Mouse (Mus musculus): ENCODE measurements around the gene Med24.

Gene Med24

GRCm38 (mm10) chr11:98717904-98718303, 11.3 kb downstream of the Med24 start:
- DNase-seq = peak; percentile 92

GRCm38 (mm10) chr11:98715946-98716345, 13.3 kb downstream of the Med24 start:
- no peak for DNase-seq

- no peak for DNase-seq
Measured at GRCm38 (mm10) chr11:98713703-98714102, 15.5 kb downstream of the Med24 start.

- peak; percentile 52 for DNase-seq
Measured at GRCm38 (mm10) chr11:98712009-98712408, 17.2 kb downstream of the Med24 start.

DNA sequence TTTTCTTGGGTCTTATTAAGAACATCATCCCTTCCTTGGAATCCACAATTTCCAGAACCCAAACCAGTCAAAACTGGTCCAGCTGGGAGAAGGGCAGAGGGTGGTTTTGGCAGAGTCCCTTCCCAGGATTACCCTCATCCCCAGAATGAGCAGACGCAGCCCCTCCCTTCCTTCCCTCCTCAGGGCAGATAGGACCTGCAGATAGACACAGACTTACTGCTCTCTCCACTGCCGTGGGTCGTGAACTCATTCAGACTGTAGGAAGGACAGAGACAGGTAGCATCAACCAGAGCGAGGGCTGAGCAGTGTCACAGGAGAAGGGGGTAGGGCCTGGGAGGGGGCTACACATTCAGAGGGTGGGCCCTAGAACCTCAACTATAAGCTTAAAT, 18.2 kb downstream of the Med24 start:
- DNase-seq = no peak

DNA sequence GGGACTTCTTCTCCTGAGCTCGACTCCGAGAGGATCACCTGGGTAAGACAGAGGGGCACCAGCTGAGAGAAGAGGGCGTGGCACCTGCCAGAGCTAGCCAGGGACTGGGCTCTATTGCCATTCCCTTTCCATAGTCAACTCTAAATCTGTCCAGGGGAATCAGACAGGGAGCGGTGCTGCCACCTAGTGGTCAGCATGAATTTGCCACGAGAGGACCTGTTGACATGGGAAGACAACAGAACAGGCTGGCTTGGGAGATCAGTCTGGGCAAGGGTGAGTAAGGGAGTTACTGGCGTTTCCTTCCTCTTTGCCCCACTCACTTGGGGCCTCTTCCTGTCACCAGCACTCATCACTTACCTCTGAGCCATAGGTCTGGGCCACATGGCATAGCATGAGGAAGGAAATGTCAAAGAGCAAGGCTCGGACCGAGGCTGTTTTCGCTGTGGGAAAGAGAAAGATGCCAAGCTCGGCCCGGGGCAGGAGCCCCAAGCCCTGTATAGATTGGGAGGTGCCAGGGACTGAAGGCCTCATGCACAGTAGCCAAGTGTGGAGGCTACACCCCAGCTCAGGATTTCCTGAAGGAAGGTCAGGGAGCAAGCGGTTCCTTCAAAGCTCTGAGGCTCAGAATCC, 18.7 kb downstream of the Med24 start:
- DNase-seq = peak; percentile 90

- peak; percentile 53 for DNase-seq
Measured at GRCm38 (mm10) chr11:98709001-98709741, 20.1 kb downstream of the Med24 start.

- DNase-seq = peak; percentile 68
Measured at GRCm38 (mm10) chr11:98708282-98708956, 20.8 kb downstream of the Med24 start.

- peak; percentile 89 for DNase-seq
Measured at GRCm38 (mm10) chr11:98707401-98708281, 21.6 kb downstream of the Med24 start.

- no peak for DNase-seq
Measured at GRCm38 (mm10) chr11:98705021-98705420, 24.2 kb downstream of the Med24 start.

- DNase-seq = no peak
Measured at GRCm38 (mm10) chr11:98702323-98702722, 26.9 kb downstream of the Med24 start.

GRCm38 (mm10) chr11:98701213-98701670, 28.0 kb downstream of the Med24 start, which contains the start of gene Csf3:
Csf3 (plus strand) TSS chr11:98701263.
- DNase-seq = no peak

- DNase-seq = peak; percentile 83
Measured at GRCm38 (mm10) chr11:98699911-98700310, 29.3 kb downstream of the Med24 start.

DNA sequence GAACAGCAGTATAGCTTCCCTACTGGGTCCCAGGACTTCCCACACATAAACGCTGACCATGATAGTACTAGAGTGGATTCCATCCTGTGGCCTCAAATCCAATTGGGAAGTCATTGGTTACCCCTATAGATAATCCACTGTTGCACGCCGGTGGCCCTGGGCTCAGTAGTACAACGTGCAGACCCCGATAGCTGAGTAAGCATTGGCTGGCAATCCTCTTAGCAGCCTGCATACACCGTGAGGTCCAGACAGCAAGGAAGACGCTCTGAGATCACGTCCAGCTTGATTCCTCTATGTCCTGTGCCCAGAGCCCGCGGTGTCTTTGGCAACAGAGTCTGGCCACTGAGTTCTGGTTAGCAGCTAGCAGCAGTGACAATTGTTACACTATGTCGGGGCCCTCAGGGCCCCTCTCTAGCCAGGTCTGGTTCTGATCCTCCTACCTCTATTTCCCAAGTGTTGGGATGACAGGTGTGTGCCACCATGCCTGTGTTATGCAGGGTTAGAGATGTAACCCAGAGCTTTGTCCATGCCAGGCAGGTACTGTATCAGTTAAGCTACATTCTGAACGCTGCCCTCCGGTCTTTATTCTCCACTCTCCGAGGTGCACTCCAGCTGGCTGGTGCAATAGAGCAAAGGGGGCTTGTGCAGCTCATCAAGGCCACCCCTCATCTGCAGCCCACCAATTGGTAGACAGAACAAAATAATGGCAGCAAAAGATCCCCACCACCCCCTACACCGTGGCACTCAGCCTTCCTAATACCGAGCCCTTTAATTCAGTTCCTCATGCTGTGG, 30.2 kb downstream of the Med24 start:
- no peak for DNase-seq

- no peak for DNase-seq
Measured at GRCm38 (mm10) chr11:98697225-98697624, 32.0 kb downstream of the Med24 start.

DNA sequence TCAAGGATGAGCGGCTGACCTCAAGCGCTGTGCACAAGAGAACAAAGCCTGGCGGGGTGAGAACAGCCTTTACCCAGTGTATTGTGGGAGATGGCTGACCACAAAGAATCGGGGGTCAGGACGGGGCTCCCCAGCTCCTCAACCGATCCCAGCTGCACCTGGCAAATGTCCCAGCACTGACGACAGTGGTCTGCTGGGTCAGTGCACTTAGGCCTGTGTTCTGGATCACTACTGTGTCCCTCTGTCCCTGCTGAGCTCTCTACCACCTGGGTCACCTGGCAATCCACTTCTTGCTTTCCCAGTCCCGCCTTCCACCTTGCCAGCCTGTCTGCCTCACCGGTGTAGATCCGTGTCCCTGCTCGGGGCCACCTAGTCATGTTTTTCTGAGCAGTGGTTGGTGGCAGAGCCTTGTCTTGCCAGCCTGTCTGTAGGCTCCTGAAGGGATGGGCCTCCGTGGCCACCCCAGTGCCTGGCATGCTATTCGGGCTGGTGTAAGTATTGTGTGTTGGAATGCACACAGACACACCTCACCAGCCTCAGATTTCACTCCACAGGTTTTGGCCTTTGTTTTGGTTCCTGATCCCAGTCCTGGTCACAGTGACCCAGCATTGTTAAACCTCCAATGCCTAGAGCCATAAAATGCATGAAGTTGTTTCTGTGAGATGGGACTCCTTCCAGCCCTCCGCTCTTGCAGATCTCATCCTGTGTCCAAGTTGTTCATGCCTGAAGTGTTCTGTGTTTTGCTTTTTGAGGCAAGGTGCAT, 32.6 kb downstream of the Med24 start:
- DNase-seq = no peak

DNA sequence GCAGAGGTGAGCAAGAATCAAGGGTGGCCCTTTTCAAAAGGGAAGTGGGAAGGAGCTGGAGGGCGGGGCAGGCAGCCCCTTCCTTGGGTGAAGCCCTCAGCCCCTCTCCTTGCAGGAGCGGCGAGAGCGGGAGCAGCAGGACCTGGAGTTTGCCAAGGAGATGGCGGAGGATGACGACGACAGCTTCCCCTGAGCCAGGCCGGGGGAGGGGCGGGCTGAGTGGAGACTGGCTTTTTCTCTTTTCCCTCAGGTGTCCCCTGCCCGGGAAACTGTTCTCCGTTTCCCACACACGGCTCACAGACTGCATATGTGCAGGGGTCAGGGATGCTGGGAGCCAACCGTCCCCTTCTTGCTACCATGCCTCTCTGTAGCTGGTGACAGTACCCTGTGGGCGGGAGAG, 33.8 kb downstream of the Med24 start:
- no peak for DNase-seq

DNA sequence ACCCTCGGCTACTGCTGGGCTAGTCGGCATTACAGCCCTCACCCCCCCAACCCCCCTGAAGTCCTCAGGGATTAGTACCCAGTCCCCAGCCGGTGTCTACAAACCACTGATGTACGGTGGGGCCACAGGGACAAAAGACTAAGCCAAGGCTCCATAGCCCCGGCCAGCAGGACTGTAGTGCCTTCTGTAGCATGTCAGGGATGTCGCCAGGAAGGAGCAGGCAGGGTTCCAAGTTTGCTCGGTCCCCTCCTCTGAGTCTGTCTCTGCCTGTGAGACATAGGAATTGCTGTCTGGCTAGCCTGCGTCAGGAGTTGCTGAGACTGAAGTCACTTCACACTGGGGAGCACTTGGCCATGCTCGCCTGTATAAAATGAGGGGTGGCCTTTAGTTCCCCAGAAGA, 34.9 kb downstream of the Med24 start:
- DNase-seq = no peak

- no peak for DNase-seq
Measured at GRCm38 (mm10) chr11:98693746-98694145, 35.5 kb downstream of the Med24 start.

DNA sequence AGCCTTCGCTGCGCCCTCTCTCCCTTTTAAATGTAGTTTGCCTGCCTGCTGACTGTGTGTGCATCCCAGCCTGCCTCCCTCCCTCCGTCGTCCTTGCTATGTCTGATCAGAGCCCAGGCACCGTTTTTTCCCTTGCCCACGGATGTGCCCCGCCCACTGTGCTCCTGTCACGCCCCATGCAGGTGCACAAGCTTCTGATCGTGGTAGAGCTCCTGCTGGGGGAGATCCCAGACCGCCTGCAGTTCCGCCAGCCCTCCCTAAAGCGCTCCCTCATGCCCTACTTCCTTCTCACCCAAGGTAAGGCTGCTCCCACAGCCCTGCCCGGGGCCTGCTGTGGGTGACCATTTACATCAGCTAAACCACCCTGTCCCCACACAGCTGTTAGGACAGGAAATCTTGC, 36.0 kb downstream of the Med24 start:
- no peak for DNase-seq

- no peak for DNase-seq
Measured at GRCm38 (mm10) chr11:98688009-98688408, 41.2 kb downstream of the Med24 start.

All from lung, postnatal 10 days (tissue).